Mouse (Mus musculus): ENCODE results near the gene Neurog1. TPM values are rescaled to one million over a fixed set of nuclear protein-coding genes. Genes with fewer than 3 reads are reported as not detected.
A peak's percentile ranks its signal among the peaks of the same experiment; 100 is the strongest.

Gene Neurog1
- polyA plus RNA-seq, 1 experiment from 2014 or later: not detected

GRCm38 (mm10) chr13:56216090-56216489, 35.9 kb downstream of the Neurog1 start:
- Histone ChIP-seq H3K4me2 (no peak overlapping the region), H3K36me3 (ENCODE audit: control insufficient read depth, insufficient read depth, low read length) (no peaks in the 10 kb centered on the region), H3K4me3 (ENCODE audit: low read depth, low read length) (no peak overlapping the region), H3K9me3 (ENCODE audit: control insufficient read depth, low read length) (no peaks in the 10 kb centered on the region), H3K4me1 (replicated peaks; ENCODE audit: control insufficient read depth, insufficient read depth, low read length) (no peaks in the 10 kb centered on the region), H3K27me3 (replicated peaks; ENCODE audit: control insufficient read depth, insufficient read depth, low read length) (peaks cover 20% of the 10 kb centered on the region), H3K9ac (ENCODE audit: low read depth, low read length) (no peak overlapping the region), H3K27ac (ENCODE audit: low read depth, low read length) (no peak overlapping the region)
- ATAC-seq (replicated peaks; ENCODE audit: low FRiP score) (no peak), DNase-seq (ENCODE audit: low spot score) (no peak)
- 32% methylated on average over 4 of the region's 4 CpGs for WGBS

- Histone ChIP-seq H3K27ac (ENCODE audit: low read depth, low read length) (no peak overlapping the region), H3K27me3 (replicated peaks; ENCODE audit: control insufficient read depth, insufficient read depth, low read length) (peaks cover 7% of the 10 kb centered on the region), H3K9me3 (ENCODE audit: control insufficient read depth, low read length) (no peaks in the 10 kb centered on the region), H3K4me3 (ENCODE audit: low read depth, low read length) (no peak overlapping the region), H3K4me1 (replicated peaks; ENCODE audit: control insufficient read depth, insufficient read depth, low read length) (no peaks in the 10 kb centered on the region), H3K36me3 (ENCODE audit: control insufficient read depth, insufficient read depth, low read length) (no peaks in the 10 kb centered on the region), H3K4me2 (no peak overlapping the region), H3K9ac (ENCODE audit: low read depth, low read length) (no peak overlapping the region)
- ATAC-seq (replicated peaks; ENCODE audit: low FRiP score) (no peak), DNase-seq (ENCODE audit: low spot score) (no peak)
- WGBS: 49% methylated on average over 5 of the region's 5 CpGs
Measured at GRCm38 (mm10) chr13:56214633-56215032, 37.3 kb downstream of the Neurog1 start.

- no peak overlapping the region for H3K9ac ChIP-seq (ENCODE audit: low read depth, low read length)
- no peaks in the 10 kb centered on the region for H3K36me3 ChIP-seq (ENCODE audit: control insufficient read depth, insufficient read depth, low read length)
- H3K27me3 ChIP-seq (replicated peaks; ENCODE audit: control insufficient read depth, insufficient read depth, low read length): peaks cover 18% of the 10 kb centered on the region
- H3K9me3 ChIP-seq (ENCODE audit: control insufficient read depth, low read length): no peaks in the 10 kb centered on the region
- H3K4me1 ChIP-seq (replicated peaks; ENCODE audit: control insufficient read depth, insufficient read depth, low read length): 0 out of 2 replicates have a peak, but pooled peaks cover 2% of the 10 kb centered on the region
- H3K4me2 ChIP-seq: peak overlapping the region; percentile 47
- H3K27ac ChIP-seq (ENCODE audit: low read depth, low read length): no peak overlapping the region
- H3K4me3 ChIP-seq (ENCODE audit: low read depth, low read length): no peak overlapping the region
- WGBS: 13% methylated on average over 8 of the region's 8 CpGs
- DNase-seq (ENCODE audit: low spot score) (no peak), ATAC-seq (replicated peaks; ENCODE audit: low FRiP score) (no peak)
Measured at GRCm38 (mm10) chr13:56209067-56209411, 42.9 kb downstream of the Neurog1 start.

GRCm38 (mm10) chr13:56208225-56209066, 43.5 kb downstream of the Neurog1 start:
- no peak for DNase-seq (ENCODE audit: low spot score)
- Histone ChIP-seq H3K4me2 (peak overlapping the region; percentile 47), H3K9me3 (ENCODE audit: control insufficient read depth, low read length) (no peaks in the 10 kb centered on the region), H3K4me3 (ENCODE audit: low read depth, low read length) (no peak overlapping the region), H3K36me3 (ENCODE audit: control insufficient read depth, insufficient read depth, low read length) (no peaks in the 10 kb centered on the region), H3K27me3 (replicated peaks; ENCODE audit: control insufficient read depth, insufficient read depth, low read length) (peaks cover 18% of the 10 kb centered on the region), H3K4me1 (replicated peaks; ENCODE audit: control insufficient read depth, insufficient read depth, low read length) (0 out of 2 replicates have a peak, but pooled peaks cover 2% of the 10 kb centered on the region), H3K9ac (ENCODE audit: low read depth, low read length) (no peak overlapping the region), H3K27ac (ENCODE audit: low read depth, low read length) (no peak overlapping the region)
- no peak for ATAC-seq (replicated peaks; ENCODE audit: low FRiP score)
- 11% methylated on average over 34 of the region's 35 CpGs for WGBS

Other genes starting within 250 kb of the Neurog1 start
- 230 and 233 TPM in 2 replicates for gene H2afy, start 115.8 kb downstream of the Neurog1 start, polyA plus RNA-seq (2014; fragmentation: Nextera tagmentation; extraction: Ambion mirVana)
- 1.9 and 2.2 TPM in 2 replicates for gene Tifab, start 73.3 kb downstream of the Neurog1 start, polyA plus RNA-seq (2014; fragmentation: Nextera tagmentation; extraction: Ambion mirVana)
- gene Cxcl14, start 44.4 kb upstream of the Neurog1 start, polyA plus RNA-seq (2014; fragmentation: Nextera tagmentation; extraction: Ambion mirVana): 3.0 and 5.9 TPM in 2 replicates
- not detected in 2 replicates for gene Gm3045, start 174.4 kb upstream of the Neurog1 start, polyA plus RNA-seq (2014; fragmentation: Nextera tagmentation; extraction: Ambion mirVana)
- gene Slc25a48, start 186.2 kb upstream of the Neurog1 start, polyA plus RNA-seq (2014; fragmentation: Nextera tagmentation; extraction: Ambion mirVana): 0.18 and 0.37 TPM in 2 replicates
- gene Il9, start 230.1 kb upstream of the Neurog1 start, polyA plus RNA-seq (2014; fragmentation: Nextera tagmentation; extraction: Ambion mirVana): not detected in 2 replicates

Data from liver, embryonic 11.5 days (tissue).